ENCODE assay signal across 15 mouse cellular contexts in genomic region chr5:74226183-74226582, GRCm38 (mm10).
"Had no signal": no experiment of that assay in that cellular context is flagged by ENCODE, and none has a peak within 500 bp of the region (broad histone marks: within the 10 kb centered on the region; RNA-seq: fewer than 3 reads in every experiment).

No protein-coding gene starts in this region.

- H3K4me2 ChIP-seq: neural tube, embryonic 12.5 days; neural tube, embryonic 13.5 days; neural tube, embryonic 15.5 days; stomach, embryonic 15.5 days had no signal

- H3K4me1 ChIP-seq: neural tube, embryonic 12.5 days had no signal

- H3K4me3 ChIP-seq: neural tube, embryonic 12.5 days; neural tube, embryonic 13.5 days; neural tube, embryonic 15.5 days; stomach, embryonic 15.5 days had no signal

- H3K9ac ChIP-seq: neural tube, embryonic 12.5 days; neural tube, embryonic 13.5 days; neural tube, embryonic 15.5 days; stomach, embryonic 15.5 days had no signal

- DNase-seq: retina, postnatal 1 day; right cerebral cortex, postnatal 14 days; right cerebral cortex, postnatal 25 days; right cerebral cortex, postnatal 4 days; spleen, adult 18-20 months; thymus, adult 18-20 months; thymus, adult 2 months; thymus, postnatal 14 days; thymus, postnatal 25 days; thymus, postnatal 36 days; thymus, postnatal 4 days had no signal

- H3K27me3 ChIP-seq: neural tube, embryonic 12.5 days; neural tube, embryonic 13.5 days; neural tube, embryonic 15.5 days; stomach, embryonic 15.5 days had no signal

- H3K27ac ChIP-seq: neural tube, embryonic 12.5 days; neural tube, embryonic 13.5 days; neural tube, embryonic 15.5 days; stomach, embryonic 15.5 days had no signal

- H3K9me3 ChIP-seq: neural tube, embryonic 12.5 days; neural tube, embryonic 13.5 days; neural tube, embryonic 15.5 days; stomach, embryonic 15.5 days had no signal

- H3K36me3 ChIP-seq: neural tube, embryonic 12.5 days; neural tube, embryonic 13.5 days; neural tube, embryonic 15.5 days; stomach, embryonic 15.5 days had no signal
